Mouse (Mus musculus) left cerebral cortex, adult 8-10 months (tissue): ENCODE measurements around the gene Olig1. TPM values are rescaled to one million over a fixed set of nuclear protein-coding genes. Genes with fewer than 3 reads are reported as not detected.

Experiments used
- DNase-seq, 2 experiments: peaks; one replicate each; pipeline ENCODE4 v3.0.0; 2022; ENCODE audit warnings: low spot score in 2 of 2
- total RNA-seq, 4 experiments: library from RNA; stranded (reverse); gene quantifications; 2 replicates each; pipeline ENCODE4 v1.2.4; 2022

The Olig1 gene
- total RNA-seq = 100 to 1,000 TPM in 1 of 4 experiments, 10 to 100 TPM in 3; 91.6 to 102 (median 92.5) TPM

DNA sequence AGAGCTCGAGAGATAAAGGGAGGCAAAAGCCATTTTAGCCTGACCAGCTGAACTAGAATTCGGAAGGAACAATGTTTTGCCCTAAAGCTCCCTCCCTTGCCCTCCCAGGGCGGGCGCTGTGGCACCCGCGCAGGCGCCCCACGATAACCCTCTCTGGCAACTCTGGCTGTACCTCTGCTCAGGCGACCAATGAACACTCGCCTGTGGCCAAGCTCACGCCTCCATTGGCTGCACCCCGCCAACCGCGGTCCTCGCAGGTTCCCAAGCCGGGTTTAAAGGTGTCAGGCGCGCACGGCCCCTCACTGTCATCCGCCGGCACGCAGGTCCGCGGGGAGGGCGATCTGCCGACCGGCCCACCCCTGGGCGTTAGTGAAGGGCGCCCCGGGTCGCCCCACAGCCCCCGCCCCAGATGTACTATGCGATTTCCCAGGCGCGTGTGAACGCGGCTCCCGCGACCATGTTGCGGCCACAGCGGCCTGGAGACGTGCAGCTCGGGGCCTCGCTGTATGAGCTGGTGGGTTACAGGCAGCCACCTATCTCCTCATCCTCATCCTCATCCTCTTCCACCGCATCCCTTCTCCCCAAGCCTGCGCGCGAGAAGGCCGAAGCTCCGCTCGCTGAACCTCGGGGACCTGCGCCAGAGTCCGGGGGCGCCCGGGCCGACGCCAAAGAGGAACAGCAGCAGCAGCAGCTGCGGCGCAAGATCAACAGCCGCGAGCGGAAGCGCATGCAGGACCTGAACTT lies at the start of gene Olig1:
TSS of gene Olig1 (plus strand) at position 305 of the 744 bp plus-strand sequence.
- DNase-seq = peak; percentile 69 to 84

DNA sequence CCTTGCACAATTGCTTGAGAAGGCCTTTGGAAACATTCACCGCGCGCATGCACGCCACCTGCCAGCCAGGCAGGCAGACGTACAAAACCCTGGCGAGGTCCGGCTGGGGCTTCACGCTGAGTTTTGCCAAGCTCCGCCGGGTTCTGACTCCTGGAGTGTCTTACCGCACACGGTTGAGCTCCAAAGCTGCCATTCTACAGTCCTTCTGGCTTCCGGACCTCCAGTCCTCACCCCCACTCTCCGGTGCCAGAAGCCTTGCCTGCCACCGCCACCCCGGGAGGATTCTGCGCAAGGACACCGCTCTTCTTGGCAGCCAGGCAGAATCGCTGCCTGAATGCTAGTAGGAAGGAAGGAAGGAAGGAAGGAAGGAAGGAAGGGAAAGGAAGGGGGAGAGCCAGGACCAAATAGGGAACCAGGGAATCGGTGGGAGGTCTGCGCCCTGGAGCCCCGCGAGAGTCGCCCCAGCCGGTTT lies 47.4 kb upstream of the Olig1 start:
- no peak for DNase-seq

DNA sequence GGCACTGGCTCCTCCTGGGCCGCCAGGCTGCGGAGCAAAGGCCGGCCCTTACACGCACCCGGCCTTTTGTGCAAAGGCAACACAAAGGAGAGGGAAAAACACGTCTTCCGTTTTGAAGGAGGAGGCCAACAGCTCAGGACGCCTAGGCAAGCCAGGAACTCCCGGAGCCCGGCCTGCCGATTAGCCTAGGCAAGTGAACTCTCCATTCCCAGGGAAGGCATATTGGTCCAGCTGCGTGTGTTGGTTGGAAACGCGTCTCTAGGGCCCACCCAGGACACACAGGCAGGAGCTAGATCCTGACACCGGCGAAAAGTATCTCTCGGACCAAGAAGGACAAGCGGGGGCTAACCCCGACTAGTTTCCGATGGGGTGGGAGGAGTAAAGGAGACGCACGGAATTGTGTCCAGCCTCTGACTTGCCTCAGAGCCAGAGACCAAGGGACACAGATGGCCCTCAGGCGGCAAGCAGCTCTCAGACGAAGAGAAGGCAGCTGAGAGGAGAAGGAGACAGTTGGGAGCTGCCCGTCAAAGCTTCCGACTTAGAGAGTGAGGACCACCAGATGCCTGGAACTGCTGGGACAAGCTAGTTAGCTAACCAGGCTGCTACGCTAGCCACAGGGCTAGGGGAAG lies 46.8 kb upstream of the Olig1 start:
- peak in 1 of 2 experiments; percentile 29 for DNase-seq

DNA sequence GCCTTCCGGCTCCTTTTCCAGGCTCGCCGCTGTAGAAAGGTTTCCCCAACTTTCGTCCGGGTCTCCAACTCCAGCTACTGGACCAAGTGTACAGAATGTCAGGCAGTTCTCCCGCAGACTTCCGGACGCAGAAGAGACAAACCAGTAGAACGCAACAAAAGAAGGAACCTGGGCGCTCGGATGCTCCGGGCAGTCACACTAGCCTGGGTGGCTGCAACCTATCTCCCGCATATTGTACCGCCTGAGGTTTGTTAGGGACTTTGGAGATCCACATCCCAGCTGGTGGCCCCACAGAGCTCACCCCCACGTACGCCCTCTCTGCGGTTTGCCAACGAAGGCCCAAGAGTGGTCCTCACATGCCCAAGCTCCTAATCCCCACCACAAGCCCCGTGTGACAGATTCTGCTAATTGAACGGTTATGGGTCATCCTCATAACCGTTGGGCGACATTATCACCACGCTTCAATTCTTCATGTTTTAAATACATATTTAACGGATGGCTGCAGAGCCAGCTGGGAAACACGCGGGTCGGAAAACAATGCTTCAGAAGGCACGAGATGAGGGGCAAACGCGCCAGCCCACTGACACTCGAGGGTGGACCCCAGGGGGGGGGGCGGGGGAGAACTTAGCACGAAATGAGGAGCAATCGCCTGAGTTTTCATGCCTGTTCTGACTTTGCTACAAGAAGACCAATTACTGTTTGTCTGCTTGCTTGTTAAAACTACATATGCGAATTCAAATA lies 46.1 kb upstream of the Olig1 start:
- no peak for DNase-seq

DNA sequence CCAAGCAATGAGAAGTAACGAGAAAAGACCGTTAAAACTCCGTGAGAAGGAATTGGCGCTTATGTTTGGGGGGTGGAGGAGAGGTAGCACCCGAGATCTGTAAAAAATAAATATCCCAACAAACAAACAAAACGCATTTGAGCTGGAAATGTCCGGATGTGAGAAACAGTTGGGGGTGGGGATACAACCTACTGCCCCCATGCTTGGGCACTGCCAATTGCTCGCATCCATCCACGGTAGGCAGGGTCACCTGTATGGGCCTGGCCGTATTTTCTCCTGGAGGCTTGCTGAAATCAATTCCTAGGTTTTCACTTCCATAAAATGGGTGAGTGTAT lies 45.5 kb upstream of the Olig1 start:
- DNase-seq = no peak

DNA sequence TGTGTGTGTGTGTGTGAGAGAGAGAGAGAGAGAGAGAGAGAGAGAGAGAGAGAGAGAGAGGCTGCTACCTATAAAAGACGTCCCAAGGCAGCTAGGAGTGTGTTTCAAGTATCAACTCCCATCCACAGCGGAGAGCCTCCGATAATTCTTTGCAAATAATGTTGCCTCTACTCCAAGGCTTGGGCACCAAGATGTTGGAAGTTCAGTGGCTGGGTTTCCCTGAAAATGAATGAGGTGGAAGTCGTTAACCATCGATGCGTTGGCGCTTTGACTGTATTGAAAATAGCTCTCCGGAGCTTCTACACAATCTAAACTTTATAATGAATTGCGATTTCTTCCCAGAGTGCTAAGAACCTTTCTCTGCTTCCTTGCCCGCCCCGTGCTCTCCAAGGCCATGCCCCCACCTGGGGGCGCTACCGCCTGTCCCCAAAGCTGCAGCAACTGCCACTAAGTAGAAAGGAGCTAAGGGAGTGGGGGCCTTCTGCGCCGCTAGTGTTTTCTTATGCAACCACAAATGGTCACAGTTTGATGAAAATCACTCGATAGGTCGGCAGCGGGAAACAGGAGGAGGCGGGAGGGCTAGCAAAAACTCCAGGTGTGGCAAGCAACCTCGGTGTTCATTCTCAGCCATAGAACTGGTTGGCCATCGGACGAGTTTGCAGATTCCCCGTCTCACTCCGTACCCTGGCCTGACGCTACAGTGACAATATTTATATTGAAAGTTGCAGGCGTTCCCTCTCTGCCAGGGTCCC lies 44.9 kb upstream of the Olig1 start:
- no peak for DNase-seq

DNA sequence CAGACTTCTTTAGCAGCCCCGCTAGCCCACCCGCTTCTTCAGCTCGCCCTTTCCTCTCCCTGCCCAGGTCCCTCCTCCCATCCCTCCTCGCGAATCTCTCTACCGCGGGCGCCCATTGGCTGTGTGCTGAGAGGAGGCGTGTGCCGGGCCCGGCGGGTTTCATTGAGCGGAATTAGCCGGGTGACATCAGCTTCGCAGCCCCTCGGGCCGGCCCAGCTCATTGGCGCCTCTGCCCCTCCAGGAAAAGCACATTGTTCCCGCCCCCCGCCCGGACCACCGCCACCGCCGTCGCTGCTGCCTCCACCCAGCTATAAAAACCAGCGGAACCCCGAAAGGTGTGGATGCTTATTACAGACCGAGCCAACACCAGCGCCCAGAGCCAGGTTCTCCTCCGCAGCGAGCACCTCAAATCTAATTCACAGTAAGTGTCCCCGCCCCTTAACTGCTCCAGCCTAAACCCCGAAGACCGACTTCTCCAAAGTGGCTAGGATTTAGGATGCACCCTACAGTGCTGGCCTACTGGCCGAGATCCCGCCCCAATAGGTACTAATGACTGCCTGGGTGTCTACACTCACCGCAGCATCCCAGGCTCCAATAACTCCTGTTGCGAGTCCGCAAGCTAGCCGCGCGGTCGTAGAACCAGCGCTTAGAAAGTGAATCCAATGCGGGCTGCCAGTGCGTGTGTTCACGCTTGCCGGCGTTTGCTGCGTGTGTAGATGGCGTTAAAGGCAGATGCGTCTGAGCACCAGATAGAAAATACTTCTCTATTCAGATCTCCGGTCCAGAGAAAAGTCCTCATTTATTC lies 44.1 kb upstream of the Olig1 start, which contains the start of gene Olig2:
TSS of gene Olig2 (plus strand) at position 225 of the 805 bp plus-strand sequence.
- DNase-seq = peak in 1 of 2 experiments; percentile 60

DNA sequence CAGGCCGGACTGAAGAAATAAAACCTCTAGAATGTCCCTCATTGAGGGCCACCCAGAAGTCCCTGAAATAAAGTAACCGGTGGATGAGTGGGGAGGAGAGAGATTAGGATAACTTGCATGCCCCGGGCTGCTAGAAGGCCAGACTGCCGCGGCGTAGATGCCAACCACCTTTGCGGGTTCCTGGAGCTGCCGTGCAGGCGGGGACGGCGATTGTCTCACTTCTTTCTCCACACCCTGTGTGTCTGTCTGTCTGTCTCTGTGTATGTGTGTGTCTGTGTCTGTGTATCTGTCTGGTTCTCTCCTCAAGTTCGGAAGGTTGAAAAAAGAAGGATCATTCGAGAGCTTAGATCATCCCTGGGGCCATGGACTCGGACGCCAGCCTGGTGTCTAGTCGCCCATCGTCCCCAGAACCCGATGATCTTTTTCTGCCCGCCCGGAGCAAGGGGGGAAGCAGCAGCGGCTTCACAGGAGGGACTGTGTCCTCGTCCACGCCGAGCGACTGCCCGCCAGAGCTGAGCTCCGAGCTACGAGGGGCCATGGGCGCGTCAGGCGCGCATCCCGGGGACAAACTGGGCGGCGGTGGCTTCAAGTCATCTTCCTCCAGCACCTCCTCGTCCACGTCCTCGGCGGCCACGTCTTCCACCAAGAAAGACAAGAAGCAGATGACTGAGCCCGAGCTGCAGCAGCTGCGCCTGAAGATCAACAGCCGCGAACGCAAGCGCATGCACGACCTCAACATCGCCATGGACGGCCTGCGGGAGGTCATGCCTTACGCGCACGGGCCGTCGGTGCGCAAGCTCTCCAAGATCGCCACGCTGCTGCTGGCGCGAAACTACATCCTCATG lies 43.3 kb upstream of the Olig1 start:
- no peak for DNase-seq

DNA sequence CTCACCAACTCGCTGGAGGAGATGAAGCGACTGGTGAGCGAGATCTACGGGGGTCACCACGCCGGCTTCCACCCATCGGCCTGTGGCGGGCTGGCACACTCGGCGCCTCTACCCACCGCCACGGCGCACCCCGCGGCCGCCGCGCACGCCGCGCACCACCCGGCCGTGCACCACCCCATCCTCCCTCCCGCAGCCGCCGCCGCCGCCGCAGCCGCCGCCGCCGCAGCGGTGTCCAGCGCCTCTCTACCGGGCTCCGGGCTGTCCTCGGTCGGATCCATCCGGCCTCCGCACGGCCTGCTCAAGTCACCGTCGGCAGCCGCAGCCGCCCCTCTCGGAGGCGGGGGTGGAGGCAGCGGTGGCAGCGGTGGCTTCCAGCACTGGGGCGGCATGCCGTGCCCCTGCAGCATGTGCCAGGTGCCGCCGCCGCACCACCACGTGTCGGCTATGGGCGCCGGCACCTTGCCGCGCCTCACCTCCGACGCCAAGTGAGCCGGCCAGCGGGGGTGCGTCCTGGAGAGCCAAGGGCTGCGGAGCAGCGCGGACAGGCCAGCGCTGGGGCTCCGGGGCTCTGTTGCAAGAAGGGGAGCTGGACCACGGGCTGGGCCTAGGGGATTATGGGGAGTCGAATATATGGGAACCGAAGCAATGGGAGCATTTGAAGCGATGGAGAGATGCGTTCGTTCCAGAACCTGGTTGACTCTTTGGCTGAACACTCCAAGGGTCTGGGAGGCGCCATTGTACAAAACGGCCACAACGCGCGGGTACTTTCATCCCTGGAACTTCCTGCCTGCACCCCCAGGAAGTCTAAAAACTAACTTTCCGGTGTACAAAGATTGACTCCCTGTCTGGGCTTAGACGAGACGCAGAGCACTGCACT lies 42.5 kb upstream of the Olig1 start:
- DNase-seq = no peak

DNA sequence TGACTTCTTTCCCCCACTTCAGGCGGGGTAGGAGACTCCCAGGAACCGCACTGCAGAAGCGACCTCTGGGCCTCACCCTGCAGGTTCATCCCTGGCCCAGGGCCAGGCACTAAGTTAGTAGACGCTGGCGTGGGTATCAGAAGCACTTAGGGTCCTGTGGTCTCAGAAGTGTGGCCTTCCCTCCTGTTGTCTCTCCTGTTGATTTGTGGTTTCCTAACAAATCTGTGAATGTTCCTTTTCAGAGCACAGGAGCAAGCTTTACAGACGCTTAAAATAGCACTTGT lies 41.9 kb upstream of the Olig1 start:
- no peak for DNase-seq

DNA sequence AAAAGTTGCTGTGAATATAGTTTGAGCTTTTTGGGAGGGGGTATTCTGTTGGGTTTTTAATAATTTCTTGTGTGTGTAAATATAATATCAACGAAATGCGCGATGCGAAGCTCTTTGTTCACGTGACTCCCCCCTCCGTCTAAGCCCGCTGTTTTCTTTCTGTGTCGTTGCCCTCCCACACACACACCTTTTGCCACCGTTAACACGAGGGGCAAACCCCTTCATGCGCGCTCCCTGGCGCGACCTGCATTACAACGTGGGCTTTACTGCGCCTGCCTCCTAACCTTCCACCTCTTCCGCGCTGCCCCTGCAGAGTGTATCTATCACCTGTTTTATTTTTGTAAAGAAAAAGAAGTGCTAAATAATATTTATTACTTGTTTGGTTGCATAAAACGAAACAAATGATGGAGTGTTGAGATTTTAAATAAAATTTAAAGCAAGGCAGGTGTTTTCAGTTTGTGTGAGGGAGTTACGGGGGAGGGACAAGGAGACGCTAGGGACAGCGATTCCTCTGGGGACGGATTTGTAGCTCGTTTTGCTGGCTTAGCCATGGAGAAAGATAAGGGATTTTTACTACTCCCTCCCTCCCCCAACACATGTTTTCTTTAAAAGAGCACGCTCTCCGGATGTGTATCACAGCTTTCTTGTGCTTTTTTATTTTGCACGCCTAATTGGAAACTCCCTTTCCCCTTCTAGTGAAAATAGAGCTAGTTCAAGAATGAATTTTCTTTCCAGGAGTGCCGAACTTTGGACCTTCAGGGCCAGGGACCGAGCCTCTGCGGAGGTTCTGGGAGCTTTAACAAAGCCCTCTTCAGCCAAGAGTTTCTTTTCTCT lies 41.1 kb upstream of the Olig1 start:
- no peak for DNase-seq

DNA sequence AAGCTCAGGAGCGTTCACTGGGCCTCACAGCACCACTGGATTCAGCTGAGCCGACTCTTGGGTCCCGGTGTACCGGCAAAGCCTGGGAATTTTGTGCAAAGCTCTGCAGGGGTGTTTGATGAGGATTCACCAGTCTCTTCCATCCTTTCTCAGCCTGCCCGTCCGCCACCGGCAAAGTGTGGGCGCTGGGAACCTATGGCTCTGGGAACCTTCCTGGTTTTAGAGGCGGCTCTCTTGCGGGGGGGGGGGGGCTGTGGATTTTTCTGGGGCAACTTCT lies 40.6 kb upstream of the Olig1 start:
- no peak for DNase-seq

DNA sequence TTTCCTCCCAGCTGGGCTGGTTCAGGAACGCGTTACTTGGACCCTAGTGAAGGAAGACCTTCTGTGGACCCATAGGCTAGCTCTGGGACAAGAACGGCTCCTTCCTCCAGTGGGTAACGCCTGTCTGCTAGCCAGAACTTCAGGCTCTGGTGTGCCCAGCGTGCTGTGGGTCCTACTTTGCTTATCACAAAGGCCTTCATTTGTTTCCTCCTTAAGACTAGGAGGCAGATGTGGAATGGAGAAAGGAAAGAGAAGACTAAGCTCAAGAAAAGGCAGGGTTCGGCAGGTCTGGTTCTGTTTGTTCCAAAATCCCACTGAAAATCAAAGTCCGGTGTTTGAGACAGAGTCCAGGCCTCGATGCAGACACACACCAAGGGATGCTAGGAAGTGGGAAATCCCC lies 39.9 kb upstream of the Olig1 start:
- DNase-seq = no peak

DNA sequence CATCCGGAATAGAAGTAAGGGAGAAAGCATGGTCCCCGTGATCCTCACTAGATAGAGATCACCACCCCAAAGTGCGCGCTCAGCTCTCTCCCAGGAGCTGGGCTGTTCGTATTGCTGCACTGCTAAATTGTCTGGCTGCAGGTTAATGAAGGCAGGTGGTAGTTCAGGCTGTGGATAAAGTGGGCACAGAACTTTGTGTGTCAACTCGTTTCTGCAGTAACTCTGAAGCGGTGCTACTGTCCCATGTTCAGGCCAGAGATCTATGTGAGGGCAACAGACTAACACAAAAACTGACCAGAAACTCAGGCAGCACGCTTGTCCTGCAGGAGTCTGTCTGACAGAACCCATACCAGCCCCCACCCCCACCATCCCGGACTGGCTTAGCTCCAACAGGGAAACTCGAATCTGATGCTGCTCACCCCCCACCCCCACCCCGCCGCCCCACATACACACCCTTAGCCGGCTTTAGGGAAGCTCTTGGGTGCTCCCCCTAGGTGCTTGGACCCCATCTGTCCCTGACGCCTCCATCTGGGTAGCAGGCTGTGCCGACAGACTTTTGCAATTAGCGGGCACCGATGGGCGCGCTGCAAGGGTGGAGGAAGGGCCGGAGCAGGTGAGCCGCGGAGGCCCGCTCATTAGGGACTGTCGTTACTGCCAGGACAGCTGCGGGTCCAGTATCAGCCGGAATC lies 37.6 kb upstream of the Olig1 start:
- DNase-seq = no peak

DNA sequence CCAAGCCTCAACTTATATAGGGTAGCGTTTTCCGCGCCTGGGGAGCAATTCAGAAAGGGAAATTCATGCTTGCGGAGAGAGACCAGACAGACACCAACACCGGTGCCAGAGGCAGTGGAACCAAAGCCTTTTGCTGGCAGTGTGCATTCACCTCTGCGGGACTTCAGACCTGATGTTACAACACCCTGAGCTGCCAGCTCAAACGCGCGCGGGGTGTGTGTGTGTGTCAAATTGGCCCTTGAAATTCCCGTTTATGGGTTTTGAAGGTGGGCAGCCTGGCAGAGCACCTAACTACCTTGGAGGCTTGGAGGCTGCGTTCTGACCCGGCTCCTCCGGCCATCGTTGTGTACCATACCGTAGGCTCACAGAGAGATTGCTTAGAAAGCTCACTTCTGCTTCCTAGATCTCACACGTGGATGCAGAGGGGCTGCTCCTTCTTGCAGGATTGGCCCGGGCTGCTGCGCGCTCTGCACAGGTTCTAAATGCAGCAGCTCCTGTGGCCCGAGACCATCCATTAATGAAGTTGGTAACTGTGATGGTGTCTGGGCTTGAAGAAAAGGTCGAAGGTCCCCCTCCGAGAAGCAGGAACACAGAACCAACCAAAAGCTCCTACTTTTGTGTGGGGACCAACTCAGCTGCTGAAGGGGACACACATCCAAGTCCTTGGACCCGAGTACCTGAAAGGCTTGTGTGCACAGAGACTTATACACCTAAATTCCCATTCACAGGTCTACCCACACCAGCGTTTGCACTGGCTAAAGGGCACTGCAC lies 36.9 kb upstream of the Olig1 start:
- DNase-seq = no peak

DNA sequence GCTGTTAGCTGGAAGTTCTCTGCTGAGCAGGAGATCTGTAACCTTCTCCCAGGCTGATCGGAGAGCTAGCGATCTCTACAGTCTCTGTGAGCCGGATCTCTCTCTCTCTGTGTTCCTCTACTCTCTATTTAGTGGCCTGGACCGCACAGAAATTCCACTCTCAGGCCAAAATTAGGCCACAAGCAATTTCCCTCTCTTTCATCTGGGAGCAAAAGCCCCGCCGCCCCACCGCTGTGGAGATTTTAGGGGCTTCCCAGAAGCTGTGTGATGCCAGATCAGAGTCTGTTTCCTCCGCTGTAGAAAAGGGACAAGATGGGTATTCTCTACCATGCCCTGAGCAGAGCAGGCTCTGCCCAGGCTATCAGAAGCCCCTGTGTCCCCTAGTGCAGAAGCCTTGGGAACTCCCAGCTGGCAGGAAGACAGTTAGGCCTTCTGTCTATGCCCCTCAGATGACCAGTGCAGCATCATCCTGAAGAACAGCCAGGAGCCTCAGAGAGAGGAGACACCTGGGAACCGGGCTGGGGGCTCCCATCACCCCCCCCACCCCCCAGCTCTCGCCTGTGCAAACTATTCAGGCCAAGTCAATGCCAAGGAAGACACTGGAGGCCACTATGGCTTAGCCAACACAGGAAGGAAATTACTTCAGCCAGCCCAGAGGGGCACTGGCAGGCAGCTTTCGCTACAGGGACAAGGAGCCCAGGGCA lies 36.2 kb upstream of the Olig1 start:
- DNase-seq = no peak
